Mouse (Mus musculus) lung, adult 18-20 months (tissue): ENCODE data around the gene Parvb.
"Not testable (repeated sequence)": the region's sequence is repeated elsewhere in the genome, so short reads cannot be mapped to it uniquely, and the experiment has no call there.

Source experiments
- DNase-seq, 2 experiments: peaks; one replicate each; pipeline ENCODE4 v3.0.0; 2022; ENCODE audit warnings: mixed read lengths in 2 of 2

The Parvb gene

DNA sequence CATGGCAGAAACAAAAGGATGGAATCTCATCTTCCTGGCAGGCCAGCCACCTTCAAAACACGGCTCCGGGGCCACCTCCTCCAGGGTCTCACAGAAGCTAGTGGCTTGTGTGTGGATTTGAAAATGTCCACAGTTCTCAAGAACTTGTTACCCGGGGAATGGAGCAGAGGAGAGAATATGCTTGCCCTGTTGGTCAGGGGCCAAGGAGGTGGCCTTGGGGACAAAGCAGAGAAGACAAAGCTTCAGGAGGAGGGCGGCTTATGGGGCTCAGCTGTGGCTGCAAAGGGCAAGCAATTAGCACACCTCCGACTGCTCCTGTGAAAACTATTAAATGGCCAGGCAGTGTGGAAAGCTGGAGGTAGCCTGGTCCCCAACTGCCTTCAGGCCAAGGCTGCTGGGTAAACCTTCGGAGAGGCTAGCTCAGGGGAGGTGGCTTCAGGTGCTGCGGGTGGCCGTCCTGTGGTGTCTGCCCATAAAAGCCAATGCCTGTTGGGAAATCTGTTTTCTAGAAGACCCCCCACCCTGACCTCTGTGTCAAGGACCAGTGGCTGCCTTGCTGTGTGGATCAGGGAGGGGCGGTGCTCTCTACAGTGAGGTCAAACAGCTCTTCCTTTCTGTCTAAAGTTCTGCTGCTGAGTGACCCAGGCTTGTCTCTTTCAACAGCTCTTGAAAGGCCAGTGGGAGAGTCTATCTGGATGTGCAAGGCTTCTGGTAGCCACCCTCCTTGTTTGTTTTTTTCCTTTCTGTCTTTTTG lies 26.9 kb downstream of the Parvb start:
- DNase-seq = no peak

DNA sequence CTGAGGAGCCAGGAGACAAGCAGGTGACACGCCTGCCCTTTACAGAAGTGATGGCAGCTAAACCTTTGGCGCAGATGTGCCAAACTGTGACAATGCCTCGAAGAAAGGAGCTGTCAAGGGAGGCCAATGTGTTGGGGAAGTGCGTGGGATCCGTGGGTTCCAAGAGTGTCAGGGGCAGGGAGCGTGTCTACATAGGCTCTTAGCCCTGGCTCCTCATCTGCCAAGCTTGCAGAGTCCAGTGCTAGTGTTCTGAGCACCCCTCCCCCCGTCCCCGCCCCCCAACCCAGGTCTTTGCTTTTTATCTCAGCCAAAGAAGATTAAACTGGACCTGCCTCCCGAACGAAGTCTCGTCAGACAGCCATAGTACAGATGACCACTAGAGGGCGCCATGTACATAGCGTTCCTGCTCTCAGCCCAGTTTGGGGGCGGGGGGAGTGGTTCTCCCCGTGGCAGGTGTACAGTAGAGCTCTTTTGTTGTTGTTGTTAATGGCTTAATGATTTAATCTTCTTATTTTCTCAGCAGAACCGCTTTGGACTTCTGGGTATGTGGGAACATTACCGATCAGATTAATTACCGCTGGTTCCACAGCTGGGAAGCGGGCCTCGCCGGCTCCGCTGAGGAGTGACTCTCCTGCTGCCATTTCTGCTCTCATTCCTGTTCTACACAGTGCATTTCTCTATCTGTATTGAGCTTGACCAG lies 28.4 kb downstream of the Parvb start:
- DNase-seq = peak; percentile 46 to 64

DNA sequence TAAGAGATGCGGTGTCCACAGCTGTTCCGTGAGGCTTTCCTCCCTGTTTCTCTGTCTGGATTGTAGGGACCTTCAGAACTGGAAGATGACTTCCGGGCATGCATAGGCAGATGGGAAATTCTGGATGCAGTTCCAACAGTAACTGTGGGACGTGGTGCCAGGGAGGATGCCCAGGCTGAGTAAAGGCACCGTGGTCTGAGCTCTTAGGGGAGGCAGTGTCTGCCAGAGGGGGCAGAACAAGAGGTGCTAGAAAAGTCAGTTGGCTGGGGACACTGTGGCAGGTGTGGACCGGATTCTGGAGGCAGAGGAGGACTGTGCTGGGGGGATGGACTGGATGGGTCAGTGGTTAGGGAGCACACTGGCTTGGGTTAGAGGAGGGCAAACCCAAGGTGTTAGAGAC lies 30.8 kb downstream of the Parvb start:
- DNase-seq = no peak

- DNase-seq = no peak
Measured at GRCm38 (mm10) chr15:84263573-84263972, 31.7 kb downstream of the Parvb start.

DNA sequence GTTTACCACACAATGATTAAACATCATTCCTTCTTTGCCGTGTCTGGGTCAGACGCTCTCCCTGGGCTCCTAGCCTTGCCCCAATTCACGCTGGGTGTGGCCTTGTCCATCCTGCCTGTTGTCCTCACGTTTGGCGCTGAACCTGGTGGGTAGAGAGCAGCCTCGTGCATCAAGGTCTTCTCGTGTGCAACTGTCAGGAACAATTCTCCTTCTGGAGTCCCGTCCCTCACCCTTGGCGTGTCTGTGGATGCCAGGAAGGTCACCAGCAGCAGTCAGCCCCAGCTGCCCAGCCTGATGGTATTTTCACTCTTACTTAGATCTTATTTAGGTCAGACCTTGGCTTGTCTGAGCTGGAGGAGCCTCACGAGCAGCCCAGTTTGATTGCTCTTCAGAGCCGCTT lies 33.3 kb downstream of the Parvb start:
- DNase-seq = no peak

DNA sequence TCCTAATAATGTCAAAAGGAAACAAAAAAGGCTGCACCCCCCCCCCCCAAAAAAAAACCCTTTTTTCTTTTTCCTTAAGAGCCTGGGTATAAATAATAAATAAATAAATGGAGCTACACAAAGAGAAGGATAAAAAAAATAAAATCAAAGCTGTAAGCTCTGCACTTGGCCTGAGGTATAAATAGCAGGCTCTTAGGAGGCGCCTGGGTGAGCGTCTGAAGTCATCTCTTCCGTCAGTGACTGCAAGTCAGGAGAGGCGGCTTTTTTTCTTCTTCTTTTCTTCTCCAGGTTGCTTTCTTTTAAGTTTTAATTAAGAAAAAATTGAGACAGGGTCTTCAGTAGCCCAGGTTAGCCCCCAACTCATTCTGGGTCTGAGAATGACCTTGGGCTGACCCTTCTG lies 34.4 kb downstream of the Parvb start:
- no peak for DNase-seq

- DNase-seq = no peak
Measured at GRCm38 (mm10) chr15:84267720-84268260, 35.9 kb downstream of the Parvb start.

DNA sequence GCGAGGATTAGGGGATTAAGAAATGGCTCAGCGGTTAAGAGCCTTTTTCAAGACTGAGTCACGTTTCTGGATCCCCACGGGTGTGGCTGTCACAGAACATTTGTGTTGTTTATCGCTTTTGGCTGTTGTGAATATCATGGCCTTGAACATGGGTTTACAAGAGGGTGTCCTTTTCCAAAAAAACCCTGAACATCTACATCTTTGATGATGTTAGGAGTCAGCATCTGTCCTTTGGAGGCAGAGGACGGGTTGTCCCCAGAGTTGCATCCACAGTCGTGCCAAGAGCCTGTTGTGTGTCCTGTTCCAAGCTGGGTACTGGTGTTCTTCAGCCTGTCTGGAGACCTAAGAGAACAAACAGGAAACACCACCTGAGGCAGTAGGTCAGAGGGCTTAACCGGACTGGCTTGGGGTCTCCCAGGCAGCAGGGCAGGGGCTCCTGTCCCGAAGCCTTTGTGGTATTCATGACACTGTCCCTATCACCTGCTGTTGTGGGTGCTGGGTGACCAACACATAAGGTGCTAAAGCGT lies 37.3 kb downstream of the Parvb start:
- DNase-seq = no peak

DNA sequence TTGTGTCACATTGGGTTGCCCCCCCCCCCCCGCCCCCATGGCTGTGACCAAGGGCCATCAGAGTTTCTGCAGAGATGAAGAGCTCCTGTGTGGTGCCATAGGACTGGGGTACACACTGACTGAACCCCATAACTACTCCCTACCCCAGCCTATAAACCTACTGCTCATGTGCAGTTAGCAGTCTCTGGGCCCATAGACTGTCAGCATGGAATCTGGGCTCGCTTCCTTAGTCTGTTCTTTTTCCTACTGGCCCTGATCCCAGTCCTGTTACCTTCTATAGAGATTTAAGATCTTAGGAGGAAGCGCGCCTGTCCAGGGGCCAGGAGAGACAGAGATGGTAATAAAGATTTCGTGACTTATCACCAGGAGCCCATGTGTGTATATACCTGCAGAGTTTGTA lies 38.2 kb downstream of the Parvb start:
- DNase-seq = no peak

- DNase-seq = no peak
Measured at GRCm38 (mm10) chr15:84270463-84270862, 38.6 kb downstream of the Parvb start.

DNA sequence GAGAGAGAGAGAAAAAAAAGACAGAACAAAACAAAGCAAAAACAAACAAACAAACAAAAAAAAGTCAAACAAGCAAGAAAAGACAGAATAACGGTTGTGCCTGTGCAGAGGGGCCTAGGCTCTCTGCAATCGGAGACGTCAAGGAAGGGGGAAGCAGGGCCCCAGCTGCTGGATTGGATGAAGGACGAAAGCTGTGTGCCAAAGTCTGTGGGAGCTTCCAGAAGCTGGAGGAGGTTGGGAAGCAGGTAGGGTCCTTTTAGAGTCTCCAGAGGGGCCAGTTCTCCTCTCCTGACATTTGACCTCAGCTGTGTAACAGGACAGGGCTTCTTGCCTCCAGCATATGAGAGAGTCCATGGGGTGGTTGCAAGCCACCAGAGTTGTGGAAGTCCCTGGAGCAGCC lies 44.2 kb downstream of the Parvb start:
- DNase-seq = no peak

DNA sequence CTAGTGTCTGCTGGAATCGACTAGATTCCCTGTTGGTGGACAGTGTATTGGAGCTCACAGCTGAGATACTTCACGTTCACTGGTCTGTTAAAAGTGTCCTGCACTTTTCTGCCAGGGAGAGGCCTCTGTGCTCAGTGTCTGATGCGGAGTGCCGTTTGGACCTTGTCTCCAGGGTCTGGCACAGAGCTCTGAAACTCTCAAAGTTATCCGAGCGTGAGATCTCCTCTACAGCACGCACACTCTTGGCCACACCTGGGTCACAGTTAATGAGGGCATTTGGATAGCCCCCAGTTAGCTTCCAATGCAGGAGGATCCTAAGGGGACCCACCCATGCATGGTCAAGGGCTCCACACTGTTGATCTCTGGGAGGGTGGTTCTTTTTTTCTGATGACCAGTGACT lies 46.2 kb downstream of the Parvb start:
- no peak for DNase-seq

GRCm38 (mm10) chr15:84278656-84279055 lies 46.8 kb downstream of the Parvb start:
- no peak for DNase-seq

- DNase-seq = no peak
Measured at GRCm38 (mm10) chr15:84280309-84280708, 48.5 kb downstream of the Parvb start.

- no peak for DNase-seq
Measured at GRCm38 (mm10) chr15:84280712-84281347, 49.0 kb downstream of the Parvb start.

DNA sequence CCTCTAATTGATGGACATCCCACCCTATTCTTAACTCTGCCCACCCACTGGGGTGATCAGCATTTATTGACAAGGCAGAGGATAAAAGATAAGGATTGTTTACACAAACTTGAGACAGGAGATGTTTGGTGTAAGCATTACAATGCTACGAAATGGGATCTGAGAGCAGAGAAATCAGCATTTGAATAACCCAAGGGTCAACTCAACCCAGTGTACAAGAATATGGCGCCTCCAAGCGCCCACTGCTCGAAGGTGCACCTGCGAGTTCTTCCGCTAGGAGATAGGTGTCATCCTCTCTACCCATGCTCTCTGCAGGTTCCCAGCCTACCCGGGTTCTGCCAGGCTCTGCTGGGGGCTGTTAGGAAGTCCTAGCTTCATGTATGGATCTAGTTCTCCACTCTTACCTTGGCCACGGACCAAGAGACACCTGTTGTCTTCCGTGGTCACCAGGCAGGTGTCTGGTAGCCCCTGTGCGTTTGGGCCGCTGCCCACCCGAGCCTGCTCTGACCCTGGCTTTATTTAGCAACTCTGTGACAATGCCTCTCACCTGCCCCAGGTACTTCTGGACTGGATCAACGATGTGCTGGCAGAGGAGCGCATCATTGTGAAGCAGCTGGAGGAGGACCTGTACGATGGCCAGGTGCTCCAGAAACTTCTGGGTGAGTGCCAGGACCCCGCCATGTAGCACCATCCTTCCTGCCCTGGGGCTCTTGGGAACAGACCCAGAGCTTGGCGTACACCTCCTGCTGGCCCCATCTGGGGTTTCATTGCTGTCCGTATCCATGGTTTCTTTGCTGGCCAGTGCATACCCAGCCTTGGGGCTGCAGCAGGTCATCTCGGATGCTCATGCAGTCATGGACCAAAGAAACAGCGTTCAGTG lies 50.6 kb downstream of the Parvb start:
- no peak for DNase-seq

DNA sequence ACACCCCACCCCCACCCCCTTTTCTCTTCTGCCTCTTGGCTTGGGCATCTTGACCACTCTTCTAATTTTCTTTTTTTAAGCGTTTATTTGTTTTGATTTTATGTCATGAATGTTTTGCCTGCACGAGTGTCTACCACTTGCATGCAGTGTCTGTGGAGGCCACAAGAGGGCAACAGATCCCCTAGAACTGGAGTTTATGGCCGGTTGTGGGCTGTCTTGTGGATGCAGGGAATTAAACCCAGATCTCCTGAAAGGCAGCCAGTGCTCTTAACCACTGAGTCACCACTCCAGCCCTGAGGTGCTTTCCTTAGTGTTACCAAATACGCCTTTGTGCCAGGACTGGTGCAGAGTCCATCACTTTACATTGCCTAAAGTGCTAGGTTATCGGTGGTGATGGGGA lies 52.2 kb downstream of the Parvb start:
- peak; percentile 31 to 38 for DNase-seq

GRCm38 (mm10) chr15:84285453-84285852 lies 53.6 kb downstream of the Parvb start:
- DNase-seq = no peak

DNA sequence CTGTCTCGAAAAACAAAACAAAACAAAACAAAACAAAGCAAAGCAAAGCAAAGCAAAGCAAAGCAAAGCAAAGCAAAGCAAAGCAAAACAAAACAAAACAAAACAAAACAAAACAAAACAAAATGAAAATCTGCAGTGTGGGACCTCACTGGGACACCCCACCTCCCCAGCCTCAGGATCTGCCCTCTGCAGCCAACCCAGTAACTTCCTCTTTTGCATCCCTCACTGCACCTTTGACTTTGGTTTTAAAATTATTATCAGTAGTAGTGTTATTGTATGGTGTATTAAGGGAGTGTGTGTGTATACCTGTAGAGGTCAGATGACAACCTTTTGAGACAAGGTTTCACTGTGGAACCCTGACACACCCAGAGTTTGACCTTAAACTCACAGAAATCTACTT lies 57.1 kb downstream of the Parvb start:
- DNase-seq = not testable (repeated sequence)

GRCm38 (mm10) chr15:84291097-84291496 lies 59.3 kb downstream of the Parvb start:
- no peak for DNase-seq

DNA sequence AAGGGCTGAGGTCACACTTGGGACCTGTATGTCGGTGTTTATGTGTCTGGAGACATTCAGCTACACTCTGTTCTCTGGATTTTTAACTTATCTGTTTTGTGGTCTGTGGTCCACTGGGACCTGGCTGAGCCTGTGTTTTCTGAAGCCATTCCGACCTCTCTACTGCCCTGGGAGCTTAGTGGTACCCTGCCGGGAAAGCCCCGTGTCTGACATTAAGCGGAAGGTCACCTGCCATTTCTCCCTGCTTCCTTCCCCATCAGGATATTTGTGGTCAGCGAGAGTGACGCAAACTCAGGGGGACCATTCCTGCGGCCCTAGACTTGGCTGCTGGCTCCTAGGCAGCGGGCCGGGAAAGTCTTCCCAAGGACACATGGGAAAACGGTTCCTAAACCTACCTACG lies 61.7 kb downstream of the Parvb start:
- no peak for DNase-seq

GRCm38 (mm10) chr15:84294391-84294790 lies 62.5 kb downstream of the Parvb start:
- DNase-seq = no peak
